ENCODE assay signal across 16 mouse cellular contexts in genomic region chr10:4211067-4211447, GRCm38 (mm10). TPM values are rescaled to one million over a fixed set of nuclear protein-coding genes. Genes with fewer than 3 reads are reported as not detected.
DNase-seq lines count a peak whose midpoint lies in the region; ATAC-seq lines count a peak whose summit lies in the region.
"Had no signal": no experiment of that assay in that cellular context is flagged by ENCODE, and none has a peak within 500 bp of the region (broad histone marks: within the 10 kb centered on the region; RNA-seq: fewer than 3 reads in every experiment).

No protein-coding gene starts in this region.

- WGBS in heart, embryonic 11.5 days (ENCODE audit: insufficient replicate concordance), result 77% methylated on average over 4 of the region's 4 CpGs
- 56% methylated on average over 4 of the region's 4 CpGs for WGBS in kidney, embryonic 16.5 days
- 52% methylated on average over 4 of the region's 4 CpGs for WGBS in embryonic facial prominence, embryonic 11.5 days
- 79% methylated on average over 4 of the region's 4 CpGs for WGBS in limb, embryonic 11.5 days

- H3K9me3 ChIP-seq in heart, embryonic 11.5 days (replicated peaks; ENCODE audit: control insufficient read depth, low read length), result no peaks in the 10 kb centered on the region
- peaks cover 8% of the 10 kb centered on the region; the same call in 1 of the 2 replicates for H3K9me3 ChIP-seq in kidney, embryonic 16.5 days (ENCODE audit: low read length)
- no peaks in the 10 kb centered on the region for H3K9me3 ChIP-seq in embryonic facial prominence, embryonic 11.5 days (replicated peaks; ENCODE audit: control insufficient read depth, low read length)
- H3K9me3 ChIP-seq in limb, embryonic 11.5 days (ENCODE audit: control insufficient read depth, low read length), result no peaks in the 10 kb centered on the region
- H3K9me3 ChIP-seq: liver, embryonic 12.5 days had no signal

- no peak overlapping the region for H3K9ac ChIP-seq in heart, embryonic 11.5 days (ENCODE audit: low read depth, low read length)
- H3K9ac ChIP-seq in kidney, embryonic 16.5 days (replicated peaks; ENCODE audit: low read length), result no peak overlapping the region
- H3K9ac ChIP-seq in embryonic facial prominence, embryonic 11.5 days (replicated peaks; ENCODE audit: low read length), result no peak overlapping the region
- H3K9ac ChIP-seq in limb, embryonic 11.5 days (ENCODE audit: low read length), result no peak overlapping the region
- H3K9ac ChIP-seq: liver, embryonic 12.5 days had no signal

- no peaks in the 10 kb centered on the region for H3K27me3 ChIP-seq in heart, embryonic 11.5 days (ENCODE audit: control insufficient read depth, insufficient read depth, low read length)
- H3K27me3 ChIP-seq in kidney, embryonic 16.5 days (ENCODE audit: insufficient read depth, low read length), result no peaks in the 10 kb centered on the region
- H3K27me3 ChIP-seq in embryonic facial prominence, embryonic 11.5 days (ENCODE audit: control insufficient read depth, insufficient read depth, low read length), result no peaks in the 10 kb centered on the region
- no peaks in the 10 kb centered on the region for H3K27me3 ChIP-seq in limb, embryonic 11.5 days (ENCODE audit: control insufficient read depth, insufficient read depth, low read length)
- H3K27me3 ChIP-seq: CH12.LX; liver, embryonic 12.5 days had no signal

- no peak for ATAC-seq in heart, embryonic 11.5 days (replicated peaks; ENCODE audit: insufficient number of reproducible peaks, low FRiP score, low TSS enrichment)
- ATAC-seq in kidney, embryonic 16.5 days (ENCODE audit: low FRiP score, low TSS enrichment), result peak; percentile 58; the same call in 1 of the 2 replicates
- no peak for ATAC-seq in embryonic facial prominence, embryonic 11.5 days (replicated peaks; ENCODE audit: insufficient number of reproducible peaks, low FRiP score, low TSS enrichment, low read depth)
- 0 out of 2 replicates have a peak, but pooled peaks have one; percentile 13 for ATAC-seq in limb, embryonic 11.5 days (ENCODE audit: insufficient number of reproducible peaks, low FRiP score, low TSS enrichment, low read depth)
- ATAC-seq: inflammation-experienced regulatory T-cells, adult 6 months; liver, embryonic 12.5 days had no signal

- H3K36me3 ChIP-seq in heart, embryonic 11.5 days (ENCODE audit: control insufficient read depth, insufficient read depth, low read length), result no peaks in the 10 kb centered on the region
- H3K36me3 ChIP-seq in kidney, embryonic 16.5 days (ENCODE audit: insufficient read depth, low read length), result no peaks in the 10 kb centered on the region
- H3K36me3 ChIP-seq in embryonic facial prominence, embryonic 11.5 days (replicated peaks; ENCODE audit: control insufficient read depth, insufficient read depth, low read depth, low read length), result no peaks in the 10 kb centered on the region
- H3K36me3 ChIP-seq in limb, embryonic 11.5 days (ENCODE audit: control insufficient read depth, insufficient read depth, low read length), result no peaks in the 10 kb centered on the region
- H3K36me3 ChIP-seq: hindbrain, embryonic 10.5 days; liver, embryonic 12.5 days had no signal

- DNase-seq in heart, postnatal 25 days (ENCODE audit: low spot score), result no peak
- DNase-seq in kidney, postnatal 14 days, result no peak
- no peak for DNase-seq in embryonic facial prominence, embryonic 11.5 days (ENCODE audit: low spot score)
- DNase-seq in limb, embryonic 11.5 days (ENCODE audit: low spot score), result no peak
- no peak for DNase-seq in thymus, postnatal 25 days
- no peak for DNase-seq in spleen, postnatal 14 days (ENCODE audit: low spot score in 2 of 2)
- DNase-seq: cerebellum, adult 9-11 months; heart, adult 2 months; spleen, adult 18-20 months had no signal

- H3K4me3 ChIP-seq in heart, embryonic 11.5 days (ENCODE audit: low read depth, low read length), result no peak overlapping the region
- no peak overlapping the region for H3K4me3 ChIP-seq in kidney, embryonic 16.5 days (ENCODE audit: low read length)
- no peak overlapping the region for H3K4me3 ChIP-seq in embryonic facial prominence, embryonic 11.5 days (ENCODE audit: low read depth, low read length)
- no peak overlapping the region for H3K4me3 ChIP-seq in limb, embryonic 11.5 days (ENCODE audit: low read depth, low read length)
- H3K4me3 ChIP-seq: heart, adult 2 months; megakaryocyte, embryonic 14.5 days had no signal

- H3K27ac ChIP-seq in heart, embryonic 11.5 days (ENCODE audit: low read depth, low read length), result no peak overlapping the region
- no peak overlapping the region for H3K27ac ChIP-seq in kidney, embryonic 16.5 days (ENCODE audit: low read length)
- H3K27ac ChIP-seq in embryonic facial prominence, embryonic 11.5 days (replicated peaks; ENCODE audit: low read depth, low read length), result no peak overlapping the region
- H3K27ac ChIP-seq in limb, embryonic 11.5 days (replicated peaks; ENCODE audit: low read depth, low read length), result no peak overlapping the region
- H3K27ac ChIP-seq: heart, adult 2 months; liver, embryonic 12.5 days had no signal

- H3K4me1 ChIP-seq in heart, embryonic 11.5 days (ENCODE audit: control insufficient read depth, insufficient read depth, low read length), result no peaks in the 10 kb centered on the region
- peaks cover 14% of the 10 kb centered on the region for H3K4me1 ChIP-seq in kidney, embryonic 16.5 days (ENCODE audit: insufficient read depth, low read length)
- H3K4me1 ChIP-seq in embryonic facial prominence, embryonic 11.5 days (ENCODE audit: control insufficient read depth, insufficient read depth, low read length), result no peaks in the 10 kb centered on the region
- H3K4me1 ChIP-seq in limb, embryonic 11.5 days (ENCODE audit: control insufficient read depth, insufficient read depth, low read length), result no peaks in the 10 kb centered on the region; the same call in 1 of the 2 replicates
- H3K4me1 ChIP-seq: megakaryocyte, embryonic 14.5 days had no signal

- peak overlapping the region; percentile 56 for H3K4me2 ChIP-seq in heart, embryonic 11.5 days
- peak overlapping the region; percentile 62 for H3K4me2 ChIP-seq in kidney, embryonic 16.5 days (replicated peaks; ENCODE audit: low read depth, low read length)
- peak overlapping the region; percentile 32; the same call in 1 of the 2 replicates for H3K4me2 ChIP-seq in embryonic facial prominence, embryonic 11.5 days (ENCODE audit: low read depth, low read length)
- peak overlapping the region; percentile 34; the same call in 1 of the 2 replicates for H3K4me2 ChIP-seq in limb, embryonic 11.5 days (ENCODE audit: low read depth, severe bottlenecking)

- intact Hi-C loops in heart, postnatal 25 days (cut with DNase I), result no loop called here

RNA-seq across cellular contexts. Expression of gene Akap12, which starts 55.1 kb away (rescaled TPM):
- polyA plus RNA-seq in heart, embryonic 11.5 days (2014; fragmentation: Nextera tagmentation; extraction: Ambion mirVana), result 33.9 and 43.8 TPM in 2 replicates
- 10 to 100 TPM; 23.7 to 25.3 TPM for total RNA-seq in heart, postnatal 25 days (2021)
- polyA plus RNA-seq in kidney, embryonic 16.5 days (2015; fragmentation: Nextera tagmentation; extraction: Ambion mirVana), result 92.7 and 96.4 TPM in 2 replicates
- 24.4 and 27.9 TPM in 2 replicates for polyA plus RNA-seq in embryonic facial prominence, embryonic 11.5 days (2014; fragmentation: Nextera tagmentation; extraction: Ambion mirVana)
- polyA plus RNA-seq in limb, embryonic 11.5 days (2014; fragmentation: Nextera tagmentation; extraction: Ambion mirVana), result 7.5 and 9.4 TPM in 2 replicates

Comparison
In these comparisons a context has a peak if more than half of its experiments do, and no peak if none do; other contexts are left out.
1. ATAC-seq: peak in kidney, embryonic 16.5 days (single experiment) and limb, embryonic 11.5 days (single experiment); none in heart, embryonic 11.5 days (single experiment) and embryonic facial prominence, embryonic 11.5 days (single experiment).
2. Peak in every context shown above with its lines, with median percentiles within 50 percentile points of each other: H3K4me2 ChIP-seq.